Mouse (Mus musculus) testis, adult 2 months (tissue): ENCODE measurements around the gene Il22ra1. TPM values are rescaled to one million over a fixed set of nuclear protein-coding genes. Genes with fewer than 3 reads are reported as not detected.

Experiments used
- H3K27ac ChIP-seq: fragments of 200-500 bp; 2 replicates; pipeline ENCODE4 v1.5.1; 2012; ENCODE audit warnings: low read depth, low read length; ENCODE audit not compliant: control insufficient read depth, insufficient read depth
- H3K27me3 ChIP-seq: fragments of 200-500 bp; 2 replicates; pipeline ENCODE4 v1.6.1; 2012; ENCODE audit warnings: mild to moderate bottlenecking, low read length, moderate library complexity; ENCODE audit not compliant: control insufficient read depth, insufficient read depth
- H3K36me3 ChIP-seq: fragments of 200-500 bp; 2 replicates; pipeline ENCODE4 v1.6.1; 2012; ENCODE audit warnings: mild to moderate bottlenecking, low read length; ENCODE audit not compliant: control insufficient read depth, insufficient read depth
- H3K4me1 ChIP-seq: fragments of 200-500 bp; 2 replicates; pipeline ENCODE4 v1.6.1; 2012; ENCODE audit warnings: low read length; ENCODE audit not compliant: control insufficient read depth, insufficient read depth
- H3K4me3 ChIP-seq: fragments of 200-500 bp; 2 replicates; pipeline ENCODE4 v1.5.1; 2012; ENCODE audit warnings: low read depth, mild to moderate bottlenecking, low read length, moderate library complexity, mixed read lengths; ENCODE audit not compliant: control insufficient read depth
- CTCF ChIP-seq: fragments of 200-500 bp; IDR thresholded peaks from 2 replicates; pipeline ENCODE4 v1.5.1; 2012; ENCODE audit warnings: low read depth, mild to moderate bottlenecking, inconsistent platforms, low read length, moderate library complexity; ENCODE audit not compliant: control insufficient read depth, insufficient read depth, insufficient replicate concordance
- POLR2A ChIP-seq: fragments of 200-500 bp; IDR thresholded peaks from 2 replicates; pipeline ENCODE4 v1.6.1; 2012; ENCODE audit warnings: low read depth, mild to moderate bottlenecking, inconsistent platforms, low read length, moderate library complexity; ENCODE audit not compliant: control insufficient read depth
- polyA plus RNA-seq: library from polyadenylated mRNA; depleted of rRNA; stranded (reverse); fragments of >200 nt; gene quantifications from 2 replicates; pipeline ENCODE4 v1.2.3, GENCODE M21; 2012

Gene Il22ra1
- polyA plus RNA-seq, 1 experiment = 0.17 TPM

DNA sequence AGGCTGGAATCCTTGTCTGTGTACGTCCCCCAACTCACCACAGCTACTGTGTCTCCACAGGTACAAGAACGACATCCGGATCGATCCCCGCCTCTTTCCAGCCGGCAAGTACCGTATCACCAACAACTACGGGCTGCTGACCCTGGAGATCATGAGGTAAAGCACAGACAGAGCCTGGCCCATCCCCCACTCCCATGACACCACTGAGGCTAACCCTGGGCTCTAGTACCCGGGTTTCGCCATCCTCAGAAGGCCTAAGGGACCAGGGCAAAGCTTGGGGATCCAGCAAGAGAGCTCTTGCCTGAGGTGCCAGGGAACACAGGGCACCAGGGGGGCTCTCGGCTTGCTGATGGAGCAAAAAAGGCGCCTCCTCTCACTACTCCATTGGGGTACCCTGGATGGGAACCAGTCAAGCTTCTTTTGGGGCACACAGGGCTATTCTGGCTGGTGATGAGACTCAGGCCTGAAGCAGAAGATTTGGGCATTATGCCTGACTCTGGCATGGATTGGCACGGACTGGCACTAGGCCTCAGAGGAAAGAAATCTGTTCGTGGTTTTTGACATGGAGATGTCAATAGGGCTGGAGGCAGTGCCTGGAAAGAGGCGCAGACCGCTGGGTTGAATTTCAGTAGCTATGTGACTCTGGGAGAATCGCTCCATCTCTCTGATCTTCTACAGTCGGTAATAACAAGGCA is 42.8 kb downstream of the Il22ra1 start:
- Histone ChIP-seq H3K36me3 (no peaks in the 10 kb centered on the region), H3K4me3 (no peak overlapping the region), H3K27ac (no peak overlapping the region), H3K4me1 (0 out of 2 replicates have a peak, but pooled peaks cover 2% of the 10 kb centered on the region), H3K27me3 (no peaks in the 10 kb centered on the region)
- TF ChIP-seq POLR2A (no peak), CTCF (no peak)

- Histone ChIP-seq H3K4me1 (0 out of 2 replicates have a peak, but pooled peaks cover 2% of the 10 kb centered on the region), H3K27ac (no peak overlapping the region)
Observed at GRCm38 (mm10) chr4:135771592-135771991, 43.6 kb downstream of the Il22ra1 start.

GRCm38 (mm10) chr4:135772671-135773070 is 44.7 kb downstream of the Il22ra1 start:
- Histone ChIP-seq H3K27ac (no peak overlapping the region), H3K27me3 (no peaks in the 10 kb centered on the region), H3K4me1 (0 out of 2 replicates have a peak, but pooled peaks cover 2% of the 10 kb centered on the region), H3K36me3 (no peaks in the 10 kb centered on the region), H3K4me3 (no peak overlapping the region)
- TF ChIP-seq CTCF = no peak
- TF ChIP-seq POLR2A = no peak

More at GRCm38 (mm10) chr4:135771592-135771991, 43.6 kb downstream of the Il22ra1 start:
- Histone ChIP-seq H3K27me3 (no peaks in the 10 kb centered on the region), H3K36me3 (no peaks in the 10 kb centered on the region), H3K4me3 (no peak overlapping the region)
- TF ChIP-seq POLR2A (no peak), CTCF (no peak)

DNA sequence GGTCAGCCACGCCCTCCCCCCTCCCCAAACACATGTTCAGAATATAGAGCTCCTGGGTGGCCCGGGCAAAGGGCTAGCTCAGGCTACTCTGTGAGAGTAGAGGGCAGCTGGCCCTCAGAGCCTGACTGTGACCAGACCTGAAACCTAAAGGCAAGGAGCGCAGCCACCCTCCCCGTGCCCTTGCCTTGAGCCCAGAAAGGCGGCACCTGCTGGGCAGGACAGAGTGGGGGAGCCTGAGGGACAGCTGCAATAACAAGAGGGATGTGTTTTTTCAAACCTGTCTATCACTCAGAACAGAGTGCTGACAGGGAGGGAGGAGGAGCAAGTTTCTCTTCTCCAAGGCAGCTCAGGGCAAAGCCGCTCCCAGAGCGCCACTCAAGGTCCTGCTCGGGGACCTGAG is 46.5 kb downstream of the Il22ra1 start:
- Histone ChIP-seq H3K4me1 (0 out of 2 replicates have a peak, but pooled peaks cover 2% of the 10 kb centered on the region), H3K4me3 (no peak overlapping the region), H3K36me3 (no peaks in the 10 kb centered on the region), H3K27ac (no peak overlapping the region), H3K27me3 (no peaks in the 10 kb centered on the region)
- TF ChIP-seq CTCF = no peak
- TF ChIP-seq POLR2A = no peak

GRCm38 (mm10) chr4:135776850-135777249 is 48.9 kb downstream of the Il22ra1 start:
- no peak for TF ChIP-seq POLR2A
- TF ChIP-seq CTCF = no peak
- no peak overlapping the region for H3K27ac ChIP-seq
- 0 out of 2 replicates have a peak, but pooled peaks cover 2% of the 10 kb centered on the region for H3K4me1 ChIP-seq
- H3K27me3 ChIP-seq = no peaks in the 10 kb centered on the region
- H3K4me3 ChIP-seq = no peak overlapping the region
- no peaks in the 10 kb centered on the region for H3K36me3 ChIP-seq

GRCm38 (mm10) chr4:135779661-135780060 is 51.7 kb downstream of the Il22ra1 start:
- Histone ChIP-seq H3K4me3 (no peak overlapping the region), H3K27ac (no peak overlapping the region), H3K36me3 (no peaks in the 10 kb centered on the region), H3K27me3 (no peaks in the 10 kb centered on the region), H3K4me1 (no peaks in the 10 kb centered on the region)
- no peak for TF ChIP-seq CTCF
- TF ChIP-seq POLR2A = no peak

DNA sequence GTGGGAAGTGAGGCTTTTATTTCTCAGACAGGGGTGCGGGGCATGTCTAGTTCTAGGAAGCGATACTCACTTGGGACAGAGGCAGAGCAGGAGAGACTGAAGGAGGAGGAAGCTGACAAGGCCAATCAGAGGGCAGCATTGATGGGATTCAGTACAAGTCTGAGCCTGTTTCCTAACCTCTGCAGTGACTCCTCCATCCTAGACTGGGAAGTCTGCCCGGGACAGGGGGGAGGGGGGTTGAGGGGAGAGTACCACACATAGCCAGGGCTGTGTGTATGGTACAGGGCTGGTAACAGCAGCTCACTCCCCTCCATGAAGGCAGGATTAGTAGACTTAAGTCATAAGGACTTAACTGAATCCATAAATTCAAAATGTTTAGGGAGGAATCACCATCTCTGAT is 52.3 kb downstream of the Il22ra1 start:
- Histone ChIP-seq H3K36me3 (no peaks in the 10 kb centered on the region), H3K4me1 (no peaks in the 10 kb centered on the region), H3K27ac (no peak overlapping the region), H3K27me3 (no peaks in the 10 kb centered on the region), H3K4me3 (no peak overlapping the region)
- TF ChIP-seq CTCF (no peak), POLR2A (no peak)

DNA sequence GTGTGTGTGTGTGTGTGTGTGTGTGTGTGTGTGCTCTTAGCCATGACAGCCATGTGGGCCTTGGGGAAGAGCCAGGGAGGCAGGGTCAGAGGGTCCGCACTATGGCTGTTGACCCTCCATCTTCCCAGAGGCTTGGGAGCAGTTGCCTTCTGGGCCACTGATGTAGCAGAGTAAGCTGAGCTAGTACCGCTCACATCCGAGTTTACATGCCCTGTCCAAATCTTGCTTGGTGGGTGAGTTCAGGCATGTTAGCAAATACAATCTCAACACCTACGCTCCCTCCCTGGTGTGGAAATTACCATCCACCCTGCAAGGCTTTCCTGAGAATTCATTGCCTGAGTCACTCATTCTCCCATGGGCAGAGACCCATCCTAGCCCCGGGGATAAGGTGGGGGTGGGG is 53.3 kb downstream of the Il22ra1 start:
- Histone ChIP-seq H3K27me3 (no peaks in the 10 kb centered on the region), H3K36me3 (no peaks in the 10 kb centered on the region), H3K4me1 (no peaks in the 10 kb centered on the region), H3K4me3 (no peak overlapping the region), H3K27ac (no peak overlapping the region)
- TF ChIP-seq CTCF (no peak), POLR2A (no peak)
